Mouse (Mus musculus) brain, embryonic 14.5 days (tissue): ENCODE measurements around the gene Bcas1.

ENCODE experiments used
- CTCF ChIP-seq: fragments of 200-500 bp; IDR thresholded peaks from 2 replicates; pipeline ENCODE4 v1.5.1; 2012; ENCODE audit warnings: inconsistent platforms, mild to moderate bottlenecking, moderate library complexity, borderline replicate concordance; ENCODE audit not compliant: insufficient read depth, insufficient read length; ENCODE audit errors: extremely low read depth
- POLR2A ChIP-seq: fragments of 200-500 bp; IDR thresholded peaks from 2 replicates; pipeline ENCODE4 v1.6.1; 2012; ENCODE audit warnings: mild to moderate bottlenecking, inconsistent platforms, borderline replicate concordance; ENCODE audit not compliant: poor library complexity, insufficient read depth, insufficient read length, severe bottlenecking; ENCODE audit errors: extremely low read depth

GRCm38 (mm10) chr2:170349784-170350183 is 77.9 kb downstream of the Bcas1 start:
- TF ChIP-seq CTCF: no peak
- TF ChIP-seq POLR2A: no peak
